Mouse (Mus musculus): ENCODE measurements around the gene Omg. TPM values are rescaled to one million over a fixed set of nuclear protein-coding genes. Genes with fewer than 3 reads are reported as not detected.

Gene Omg
- 10 to 100 TPM; 80.0 to 90.9 TPM for total RNA-seq (2021)

- intact Hi-C loops (cut with DNase I) = no loop called here
- DNase-seq (ENCODE audit: extremely low spot score in 1 of 2, low spot score in 2 of 2) = peak; percentile 55 to 71
Measured at GRCm38 (mm10) chr11:79503845-79504244, at the start of gene Omg. Omg (minus strand) TSS chr11:79504084.

- DNase-seq (ENCODE audit: extremely low spot score in 1 of 2, low spot score in 2 of 2) = no peak
- intact Hi-C loops (cut with DNase I) = no loop called here
Measured at GRCm38 (mm10) chr11:79552622-79553021, 48.7 kb upstream of the Omg start.

- no peak for DNase-seq (ENCODE audit: extremely low spot score in 1 of 2, low spot score in 2 of 2)
- intact Hi-C loops (cut with DNase I) = loop anchor here (5.0 kb wide), 1 partner anchor 49 kb away; no protein-coding TSS in a partner anchor
Measured at GRCm38 (mm10) chr11:79536293-79536692, 32.4 kb upstream of the Omg start.

DNA sequence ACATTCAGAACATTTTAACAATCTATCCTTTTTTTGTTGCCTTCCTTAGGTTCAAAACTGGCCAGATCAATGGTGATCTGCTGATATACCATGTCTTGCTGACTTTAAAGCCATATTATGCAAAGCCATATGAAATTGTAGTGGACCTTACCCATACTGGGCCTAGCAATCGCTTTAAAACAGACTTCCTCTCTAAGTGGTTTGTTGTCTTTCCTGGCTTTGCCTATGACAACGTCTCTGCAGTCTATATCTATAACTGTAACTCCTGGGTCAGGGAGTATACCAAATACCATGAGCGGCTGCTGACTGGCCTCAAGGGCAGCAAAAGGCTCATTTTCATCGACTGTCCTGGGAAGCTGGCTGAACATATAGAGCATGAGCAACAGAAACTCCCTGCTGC lies 31.7 kb upstream of the Omg start:
- DNase-seq (ENCODE audit: extremely low spot score in 1 of 2, low spot score in 2 of 2) = no peak
- intact Hi-C loops (cut with DNase I) = loop anchor here (5.0 kb wide), 1 partner anchor 48 kb away; no protein-coding TSS in a partner anchor

DNA sequence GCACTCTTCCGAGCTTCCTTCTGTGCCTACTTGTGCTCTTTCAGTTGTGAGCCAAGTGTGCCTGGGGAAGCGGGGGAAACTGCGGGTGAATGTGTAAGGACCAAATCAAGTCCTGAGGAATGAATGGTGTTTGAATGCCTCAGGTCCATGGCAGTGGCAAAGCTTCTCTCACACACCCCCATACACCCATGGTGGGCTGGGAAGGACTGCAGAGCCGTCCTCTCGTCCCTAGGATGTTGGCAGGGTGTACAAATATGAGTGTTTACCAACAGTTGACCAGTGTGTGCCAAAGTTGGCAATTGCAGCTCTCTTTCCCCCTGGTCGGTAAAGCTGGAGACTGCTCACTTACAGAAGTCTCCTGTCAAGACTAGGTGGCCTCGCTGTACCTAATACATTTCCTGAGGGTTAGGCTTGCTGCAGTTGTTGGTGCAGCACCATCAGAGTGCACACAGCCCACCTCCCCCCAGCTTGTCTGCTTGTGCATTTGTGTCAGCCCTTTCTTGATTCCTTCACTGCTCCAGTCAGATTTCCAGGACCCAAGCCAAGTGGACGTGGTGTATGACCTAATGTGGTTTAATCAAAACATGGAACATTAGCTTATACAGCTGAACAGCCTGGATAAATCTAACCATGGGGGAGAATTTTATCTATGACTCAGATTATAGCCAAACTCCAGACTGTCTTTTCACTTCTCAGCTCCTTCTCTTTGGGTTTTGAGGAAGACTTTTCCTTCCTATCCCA lies 30.2 kb upstream of the Omg start:
- intact Hi-C loops (cut with DNase I) = no loop called here
- peak in 1 of 2 experiments; percentile 38 for DNase-seq (ENCODE audit: extremely low spot score in 1 of 2, low spot score in 2 of 2)

- peak in 1 of 2 experiments; percentile 18 for DNase-seq (ENCODE audit: extremely low spot score in 1 of 2, low spot score in 2 of 2)
- intact Hi-C loops (cut with DNase I) = no loop called here
Measured at GRCm38 (mm10) chr11:79533311-79533710, 29.4 kb upstream of the Omg start.

- intact Hi-C loops (cut with DNase I) = no loop called here
- no peak for DNase-seq (ENCODE audit: extremely low spot score in 1 of 2, low spot score in 2 of 2)
Measured at GRCm38 (mm10) chr11:79531485-79531884, 27.6 kb upstream of the Omg start.

- DNase-seq (ENCODE audit: extremely low spot score in 1 of 2, low spot score in 2 of 2) = no peak
- intact Hi-C loops (cut with DNase I) = no loop called here
Measured at GRCm38 (mm10) chr11:79530774-79531173, 26.9 kb upstream of the Omg start.

- DNase-seq (ENCODE audit: extremely low spot score in 1 of 2, low spot score in 2 of 2) = peak; percentile 31 to 33
- intact Hi-C loops (cut with DNase I) = no loop called here
Measured at GRCm38 (mm10) chr11:79530333-79530761, 26.5 kb upstream of the Omg start, which contains the start of the genes Evi2 and Evi2a. Evi2 (minus strand) TSS chr11:79530589. Evi2a (minus strand) TSS chr11:79530609.

DNA sequence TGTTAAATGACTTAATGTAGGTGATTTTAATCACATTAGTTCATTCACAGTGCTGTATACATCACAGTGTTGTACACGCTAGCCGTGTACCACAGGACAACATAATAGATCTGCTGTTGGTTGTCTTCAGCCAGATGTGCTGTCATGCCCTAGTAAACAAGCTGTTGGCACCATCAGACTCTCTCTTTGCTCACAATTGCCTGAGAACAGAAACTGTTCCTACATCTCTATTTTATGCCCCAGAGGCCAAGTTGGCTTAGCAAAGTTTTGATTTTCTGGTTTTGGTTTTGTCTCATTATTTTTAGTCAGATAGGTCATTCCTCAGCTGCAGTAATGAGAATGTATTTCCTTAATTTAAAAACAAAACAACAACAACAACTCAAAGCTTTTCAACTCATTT lies 25.9 kb upstream of the Omg start:
- no peak for DNase-seq (ENCODE audit: extremely low spot score in 1 of 2, low spot score in 2 of 2)

GRCm38 (mm10) chr11:79529226-79529625 lies 25.3 kb upstream of the Omg start:
- DNase-seq (ENCODE audit: extremely low spot score in 1 of 2, low spot score in 2 of 2) = no peak
- intact Hi-C loops (cut with DNase I) = no loop called here

More for the DNA sequence above, 25.9 kb upstream of the Omg start:
- intact Hi-C loops (cut with DNase I) = no loop called here

DNA sequence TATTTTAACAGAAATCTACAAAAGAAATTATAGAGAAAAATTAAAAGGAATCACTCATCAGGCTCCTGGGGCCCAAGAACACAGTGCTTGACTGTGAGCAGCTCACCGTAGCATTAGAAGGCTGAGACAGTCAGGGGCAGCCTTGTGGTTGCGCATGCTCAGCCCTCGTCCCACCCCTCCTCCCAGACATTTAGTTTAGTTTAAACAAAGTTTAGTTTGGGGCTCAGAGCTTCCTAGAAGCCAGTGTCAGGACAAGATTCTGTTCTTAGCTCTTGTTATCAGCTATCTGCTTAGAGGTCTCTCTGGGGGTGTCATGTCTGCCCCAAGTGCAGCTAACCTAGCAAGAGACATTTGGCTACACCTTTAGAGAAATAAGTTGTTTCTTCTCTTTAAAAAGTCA lies 24.7 kb upstream of the Omg start:
- intact Hi-C loops (cut with DNase I) = no loop called here
- no peak for DNase-seq (ENCODE audit: extremely low spot score in 1 of 2, low spot score in 2 of 2)

GRCm38 (mm10) chr11:79527739-79528384 lies 24.0 kb upstream of the Omg start:
- intact Hi-C loops (cut with DNase I) = no loop called here
- DNase-seq (ENCODE audit: extremely low spot score in 1 of 2, low spot score in 2 of 2) = no peak

DNA sequence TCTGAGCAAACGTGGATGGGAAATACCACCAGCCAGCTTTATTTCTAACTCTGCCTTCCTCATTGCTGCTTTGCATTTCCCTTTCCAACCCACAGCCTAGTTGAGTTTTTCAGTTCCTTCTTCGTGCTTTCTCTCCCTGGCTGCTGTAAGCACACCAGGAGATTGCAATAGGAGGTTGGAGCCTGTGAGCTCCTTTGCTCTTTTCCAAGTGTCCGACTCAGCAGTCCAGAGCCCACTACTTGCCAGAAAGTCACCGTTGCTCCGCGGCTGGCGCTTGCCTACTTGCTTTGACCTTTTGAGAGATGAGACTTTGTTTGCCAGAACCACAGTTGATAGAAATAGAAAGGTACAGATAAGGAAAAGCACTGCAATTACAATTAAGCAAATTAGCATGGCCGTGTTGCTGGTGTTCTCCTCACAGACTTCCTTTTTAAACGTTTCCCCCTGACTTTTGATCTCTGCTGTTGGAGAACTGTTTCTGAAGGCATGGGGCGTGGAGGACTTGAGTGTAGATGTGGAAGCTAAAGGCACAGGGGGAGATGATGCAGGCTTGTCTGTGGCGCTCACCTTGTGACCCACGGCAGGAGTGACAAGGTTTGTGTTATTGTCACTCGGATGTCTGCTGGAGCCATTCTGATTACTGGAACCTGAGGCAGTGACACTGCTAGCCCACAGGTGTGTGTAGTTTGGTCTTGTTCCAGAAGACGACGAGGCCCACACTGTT lies 23.3 kb upstream of the Omg start:
- DNase-seq (ENCODE audit: extremely low spot score in 1 of 2, low spot score in 2 of 2) = peak in 1 of 2 experiments; percentile 25
- intact Hi-C loops (cut with DNase I) = no loop called here

GRCm38 (mm10) chr11:79526549-79526948 lies 22.7 kb upstream of the Omg start:
- intact Hi-C loops (cut with DNase I) = no loop called here
- no peak for DNase-seq (ENCODE audit: extremely low spot score in 1 of 2, low spot score in 2 of 2)

GRCm38 (mm10) chr11:79524310-79524575 lies 20.4 kb upstream of the Omg start:
- intact Hi-C loops (cut with DNase I) = no loop called here
- no peak for DNase-seq (ENCODE audit: extremely low spot score in 1 of 2, low spot score in 2 of 2)

- intact Hi-C loops (cut with DNase I) = no loop called here
- no peak for DNase-seq (ENCODE audit: extremely low spot score in 1 of 2, low spot score in 2 of 2)
Measured at GRCm38 (mm10) chr11:79523560-79524309, 19.9 kb upstream of the Omg start, which contains the start of gene Evi2b. Evi2b (minus strand) TSS chr11:79523762.

- DNase-seq (ENCODE audit: extremely low spot score in 1 of 2, low spot score in 2 of 2) = no peak
- intact Hi-C loops (cut with DNase I) = no loop called here
Measured at GRCm38 (mm10) chr11:79522944-79523343, 19.1 kb upstream of the Omg start.

DNA sequence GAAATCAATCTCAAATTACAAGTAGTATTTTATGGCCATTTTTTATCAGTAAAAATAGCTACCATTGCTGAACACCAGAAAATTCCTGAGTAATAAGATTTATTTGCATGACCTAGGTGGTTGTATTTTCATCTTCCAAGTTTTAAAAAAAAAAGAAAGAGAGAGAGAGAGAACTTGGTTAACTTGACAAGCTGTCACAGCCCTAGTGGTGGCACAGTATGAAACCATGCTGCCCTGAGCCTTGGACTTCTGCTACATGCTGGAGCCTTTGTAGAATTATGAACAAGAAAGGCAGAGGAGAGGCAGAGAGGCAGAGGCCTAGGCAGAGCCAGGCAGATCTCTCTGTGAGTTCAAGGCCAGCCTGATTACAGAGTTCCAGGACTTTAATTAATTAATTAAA lies 18.0 kb upstream of the Omg start:
- intact Hi-C loops (cut with DNase I) = no loop called here
- no peak for DNase-seq (ENCODE audit: extremely low spot score in 1 of 2, low spot score in 2 of 2)

Measured in left cerebral cortex, postnatal 10 days (tissue).